Mouse (Mus musculus) urinary bladder, postnatal 14 days (tissue): ENCODE measurements around the gene Sipa1l2.

ENCODE experiments used
- DNase-seq: peaks from one replicate; pipeline ENCODE4 v3.0.0; 2021; ENCODE audit warnings: low spot score

The Sipa1l2 gene

GRCm38 (mm10) chr8:125369491-125370236, 199.9 kb downstream of the Sipa1l2 start:
- no peak for DNase-seq

- DNase-seq = no peak
Measured at GRCm38 (mm10) chr8:125368341-125369035, 201.1 kb downstream of the Sipa1l2 start.
